Mouse (Mus musculus) frontal cortex, postnatal 36 days (tissue): ENCODE results near the gene Tmc6.
"Not testable (repeated sequence)": the region's sequence is repeated elsewhere in the genome, so short reads cannot be mapped to it uniquely, and the experiment has no call there.

Source experiments
- DNase-seq, 2 experiments: peaks; one replicate each; pipeline ENCODE4 v3.0.0; 2022; ENCODE audit warnings: low spot score in 2 of 2

The Tmc6 gene

DNA sequence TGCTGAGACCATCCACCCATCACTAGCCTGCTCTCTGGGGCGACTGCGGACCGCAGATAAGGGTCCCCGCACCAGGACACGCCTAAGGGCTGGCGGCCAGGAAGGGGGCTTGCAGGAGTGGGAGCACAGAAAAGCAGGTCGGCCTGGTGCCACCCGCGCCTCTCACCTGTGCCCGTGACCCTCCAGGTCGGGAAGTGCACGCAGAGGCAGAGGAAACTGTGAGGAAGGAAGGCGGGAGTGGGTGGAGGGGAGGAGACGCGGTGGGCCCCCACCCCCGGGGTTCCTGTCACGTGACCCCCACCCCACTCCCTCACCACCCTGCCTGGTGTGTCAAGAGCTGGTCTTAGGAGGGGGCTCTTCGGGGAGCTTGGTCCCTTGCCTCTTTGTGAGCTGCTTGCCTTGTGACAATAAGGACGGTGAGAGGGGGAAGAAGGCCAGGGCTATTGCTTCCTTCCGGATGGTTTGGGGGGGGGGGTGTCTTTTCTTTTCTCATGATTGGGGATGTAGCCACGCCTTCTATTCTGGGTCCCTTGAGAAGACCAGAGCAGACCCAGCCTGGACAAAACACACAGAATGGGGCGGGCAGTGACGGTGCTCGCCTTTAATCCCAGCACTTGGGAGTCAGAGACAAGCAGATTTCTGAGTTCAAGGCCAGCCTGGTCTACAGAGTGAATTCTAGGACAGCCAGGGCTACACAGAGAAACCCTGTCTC, at the start of gene Tmc6, which contains the start of gene Tmc8:
Gene Tmc6, minus strand, starts transcription at position 206 of the 712 bp plus-strand sequence.
Gene Tmc8, plus strand, starts transcription at position 84 of the 712 bp plus-strand sequence.
- DNase-seq = no peak

DNA sequence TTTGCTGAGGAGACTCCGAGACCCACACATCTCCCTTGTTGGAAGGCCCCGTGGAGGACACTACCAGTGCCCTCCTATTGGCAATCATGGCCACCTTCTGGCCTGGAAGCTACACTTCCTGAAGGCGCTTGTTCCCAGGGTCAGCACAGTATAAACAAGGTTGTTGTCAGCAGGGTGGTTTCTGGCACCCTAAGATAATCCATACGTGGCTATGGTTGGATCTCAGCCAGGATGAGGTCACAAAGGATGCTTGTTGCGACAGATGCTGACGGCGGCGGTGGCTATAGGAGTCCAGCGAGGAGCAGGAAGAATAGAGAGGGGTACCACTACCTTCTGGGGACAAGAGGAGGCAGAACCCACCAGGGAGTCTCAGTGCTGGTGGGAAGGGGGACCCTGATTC, 48.4 kb upstream of the Tmc6 start:
- no peak for DNase-seq

DNA sequence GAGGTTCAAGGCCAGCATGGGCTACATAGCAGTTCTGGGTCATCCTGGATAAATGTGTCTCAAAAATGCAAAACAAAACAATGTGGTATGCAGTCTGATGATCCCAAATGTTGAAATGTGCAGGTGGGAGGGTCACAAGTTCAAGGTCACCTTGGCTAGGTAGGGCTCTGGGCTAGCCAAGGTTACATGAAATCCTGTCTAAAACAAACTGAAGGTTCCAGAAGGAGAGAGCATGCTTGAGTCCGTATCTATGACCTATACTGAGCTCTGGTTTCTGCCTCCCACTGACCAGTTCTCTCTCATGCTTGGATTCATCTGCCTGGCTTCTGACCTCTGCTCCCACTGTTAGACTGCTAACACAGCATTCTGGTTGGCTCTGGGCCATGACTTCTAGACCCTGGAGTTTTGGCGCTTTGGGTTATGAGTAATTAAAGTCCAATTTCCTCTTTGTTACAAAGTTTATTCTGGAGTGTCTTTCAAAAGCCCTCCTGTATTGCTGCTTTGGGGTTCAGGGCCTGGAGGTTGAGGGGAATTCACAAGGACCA, 47.7 kb upstream of the Tmc6 start:
- no peak for DNase-seq

DNA sequence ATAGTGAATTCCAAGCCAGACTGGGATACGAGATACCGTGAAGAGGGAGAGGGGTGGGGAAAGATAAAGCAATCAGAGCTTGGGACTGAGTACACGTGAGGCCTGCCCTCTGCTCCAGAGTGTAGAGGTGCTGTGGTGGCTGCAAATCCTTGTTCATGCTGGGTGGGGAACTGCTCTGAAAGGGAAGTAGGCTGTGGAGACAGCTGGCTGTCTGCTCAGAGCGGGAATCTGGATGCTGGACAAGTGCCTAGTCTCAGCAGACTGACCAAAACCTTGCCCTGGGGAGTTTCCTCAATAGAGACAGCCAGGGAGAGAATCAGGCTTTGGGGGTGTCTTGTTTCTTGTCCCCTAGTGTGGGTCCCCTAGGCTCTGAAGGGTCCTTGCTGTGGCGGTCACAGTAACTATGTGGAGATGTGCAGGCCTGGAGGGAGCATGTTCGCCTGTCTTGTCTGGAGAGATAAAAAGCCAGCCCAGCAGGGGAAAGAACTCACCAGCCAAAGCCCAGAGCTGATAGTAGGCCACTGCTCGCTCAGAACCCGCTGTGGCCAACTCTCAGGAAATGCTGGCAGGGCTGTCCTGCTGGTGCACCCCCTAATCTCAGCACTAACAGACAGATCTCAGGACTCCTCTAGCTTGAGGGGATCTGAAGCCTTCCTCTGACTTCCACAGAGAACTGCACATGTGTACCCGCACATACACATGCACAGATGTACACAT, 47.0 kb upstream of the Tmc6 start:
- no peak for DNase-seq

DNA sequence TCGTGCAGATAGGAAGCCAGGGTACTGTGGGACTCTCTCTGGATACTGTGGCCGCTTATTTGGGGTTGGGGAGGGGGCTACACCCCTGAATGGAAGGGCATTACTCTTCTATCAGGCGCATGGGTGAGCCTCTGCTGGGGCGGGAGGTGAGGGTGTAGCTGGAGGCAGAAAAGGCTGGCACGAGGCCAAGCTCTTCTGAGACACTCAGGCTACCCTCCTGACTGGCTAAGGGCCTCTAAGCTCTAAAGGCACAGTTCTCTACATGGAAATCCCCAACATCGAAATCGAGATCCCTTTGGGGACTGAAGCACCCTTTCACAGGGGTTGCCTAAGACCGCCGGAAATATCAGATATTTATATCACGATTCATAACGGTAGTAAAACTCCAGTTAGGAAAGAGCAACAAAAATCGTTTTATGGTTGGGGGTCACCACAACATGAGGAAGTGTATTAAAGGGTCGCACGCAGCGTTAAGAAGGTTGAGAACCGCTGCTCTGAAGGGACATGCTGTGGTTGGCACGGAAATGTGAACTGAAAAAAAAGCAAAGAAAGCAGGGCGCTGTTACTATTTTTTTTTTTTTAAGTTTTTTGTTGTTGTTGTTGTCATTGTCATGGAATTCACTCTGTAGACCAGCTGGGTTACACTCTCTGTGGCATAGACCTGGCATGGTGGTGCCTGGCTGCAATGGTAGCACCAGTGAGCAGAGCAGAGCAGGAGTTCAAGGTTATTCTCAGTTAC, 46.3 kb upstream of the Tmc6 start:
- no peak for DNase-seq

DNA sequence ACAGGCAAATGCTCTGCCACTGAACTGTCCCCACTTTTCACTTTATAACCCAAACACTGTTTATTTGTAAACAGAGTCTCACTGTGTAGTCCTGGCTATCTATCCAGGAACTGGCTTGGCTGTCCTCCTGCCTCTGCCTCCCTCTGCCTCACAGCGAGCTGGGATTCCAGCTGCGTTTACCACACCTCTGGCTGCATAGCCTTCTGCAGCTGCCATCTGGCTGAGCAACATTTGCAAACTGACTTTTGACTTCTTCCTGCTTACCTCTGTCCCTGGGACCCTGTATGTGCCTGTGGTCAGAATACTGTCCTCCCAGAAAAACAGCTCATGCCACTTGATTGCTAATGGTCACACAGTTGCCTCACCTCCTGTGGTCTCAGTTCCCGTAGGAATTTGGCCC, 45.4 kb upstream of the Tmc6 start:
- no peak for DNase-seq

DNA sequence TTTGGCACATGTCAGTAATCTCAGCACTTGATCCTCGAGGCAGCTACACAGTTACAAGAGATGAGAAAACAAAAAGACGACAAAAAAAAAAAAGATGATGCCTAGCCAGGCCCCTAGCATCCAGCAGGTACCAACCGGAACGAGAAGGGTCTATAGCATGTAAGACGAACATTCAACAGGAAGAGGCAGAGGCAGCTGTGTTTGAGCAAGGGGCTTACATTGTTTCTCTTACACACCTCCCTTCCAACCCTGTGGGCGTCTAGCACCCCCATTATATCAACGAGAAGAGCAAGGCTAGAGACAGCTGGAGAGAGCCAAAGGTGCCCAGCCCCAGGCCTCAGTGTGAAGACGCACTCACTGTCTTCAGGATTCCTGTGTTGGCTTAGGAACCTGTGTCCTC, 44.9 kb upstream of the Tmc6 start:
- DNase-seq = no peak

DNA sequence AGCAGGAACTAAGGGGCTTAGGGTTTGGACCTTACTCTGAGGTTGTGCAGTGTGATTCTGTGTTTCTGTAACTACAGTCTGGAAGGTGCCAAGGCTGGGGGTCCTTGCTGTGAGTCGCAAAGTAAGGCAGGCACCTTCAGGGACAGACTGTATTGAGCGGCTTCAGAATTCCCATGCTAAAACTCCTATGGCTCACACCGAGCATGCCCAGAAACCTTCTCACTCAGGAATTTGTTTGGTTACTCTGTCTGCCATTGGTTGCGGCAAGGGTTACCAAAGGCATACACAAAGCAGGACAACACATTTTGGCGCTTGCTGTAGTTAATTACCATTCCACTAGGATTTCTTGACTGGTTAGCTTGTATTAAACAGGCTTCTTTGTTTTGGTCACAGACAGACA, 44.2 kb upstream of the Tmc6 start:
- no peak for DNase-seq

DNA sequence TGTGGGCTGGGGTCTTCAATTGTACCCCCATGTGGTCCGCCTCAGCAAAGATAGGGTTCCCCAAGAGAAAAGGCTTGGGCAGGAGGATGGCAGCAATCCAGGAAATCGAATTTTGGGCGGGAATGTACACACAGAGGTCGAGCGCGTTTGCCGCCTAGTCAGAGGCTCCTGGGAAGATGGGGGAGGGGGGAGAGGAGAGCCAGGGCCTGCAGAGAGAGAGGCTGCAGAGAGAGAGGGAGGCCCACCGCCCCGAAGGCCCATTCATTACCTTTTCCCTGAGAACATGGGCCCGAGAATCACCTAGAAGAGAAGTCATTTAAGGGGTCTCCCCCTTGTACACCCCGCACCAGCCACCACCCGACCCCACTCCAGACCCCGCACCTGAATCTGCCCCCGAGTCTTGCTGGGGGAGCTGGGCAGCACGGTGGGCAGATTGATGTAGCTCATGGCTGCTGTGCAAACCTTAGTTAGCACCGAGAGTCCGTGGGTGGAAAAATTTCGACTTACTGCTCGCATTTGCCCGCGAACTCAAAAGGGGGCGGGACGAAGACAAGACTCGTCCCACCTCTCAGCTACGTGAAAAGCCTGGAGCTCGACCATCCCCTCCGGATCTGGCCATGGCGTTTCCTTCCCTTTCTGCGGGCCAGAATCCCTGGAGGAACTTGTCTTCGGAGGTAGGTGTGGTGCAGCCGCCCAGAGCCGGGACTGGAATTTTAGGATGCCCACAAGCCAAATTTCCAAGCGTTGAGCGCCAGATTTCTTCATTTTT, 43.5 kb upstream of the Tmc6 start, which contains the start of the genes Afmid and Tk1:
Gene Afmid, plus strand, starts transcription at position 592 of the 769 bp plus-strand sequence.
Gene Tk1, minus strand, starts transcription at position 760 of the 769 bp plus-strand sequence.
- no peak for DNase-seq

DNA sequence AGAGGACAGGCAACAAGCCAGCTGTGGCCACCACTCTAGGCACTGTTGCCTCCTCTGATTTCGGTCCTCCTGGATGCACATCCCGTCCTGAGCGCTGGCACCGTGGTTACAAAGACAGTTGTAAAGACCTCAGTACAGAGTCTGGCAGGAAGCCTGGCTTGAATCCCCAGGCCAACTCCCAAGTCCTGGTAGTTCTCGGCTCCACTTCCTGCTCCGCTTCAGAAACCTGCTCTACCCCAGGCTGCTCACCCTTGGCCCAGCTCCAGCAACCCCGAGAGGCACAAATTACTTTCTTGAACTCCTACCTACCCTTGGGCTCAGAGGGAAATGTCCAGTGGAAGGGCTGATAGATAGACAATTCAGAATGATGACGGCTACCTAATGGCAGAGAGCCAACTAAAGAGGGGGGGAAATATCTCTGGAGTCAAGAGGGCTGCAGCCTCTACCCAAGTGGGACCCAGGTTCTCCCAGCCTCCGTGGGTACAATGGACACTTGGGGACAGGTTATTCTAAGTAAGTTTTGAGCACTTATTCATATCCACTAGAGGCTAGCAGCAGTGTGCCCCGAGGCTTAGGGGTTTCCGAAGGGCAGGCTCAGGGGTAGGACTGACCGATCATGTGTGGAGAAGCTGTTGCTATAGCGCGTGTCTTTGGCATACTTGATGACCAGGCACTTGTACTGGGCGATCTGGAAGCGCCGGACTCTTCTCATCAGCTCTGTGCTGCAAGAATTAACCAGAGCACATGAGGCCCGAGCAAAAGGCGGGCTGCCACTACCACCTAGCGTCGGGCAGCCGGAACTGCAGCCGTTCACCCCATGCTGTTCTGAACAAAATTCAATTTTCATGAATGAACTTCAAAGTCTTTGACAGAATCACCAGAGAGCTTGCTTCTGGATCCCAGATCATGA, 42.3 kb upstream of the Tmc6 start:
- peak; percentile 74 to 86 for DNase-seq

DNA sequence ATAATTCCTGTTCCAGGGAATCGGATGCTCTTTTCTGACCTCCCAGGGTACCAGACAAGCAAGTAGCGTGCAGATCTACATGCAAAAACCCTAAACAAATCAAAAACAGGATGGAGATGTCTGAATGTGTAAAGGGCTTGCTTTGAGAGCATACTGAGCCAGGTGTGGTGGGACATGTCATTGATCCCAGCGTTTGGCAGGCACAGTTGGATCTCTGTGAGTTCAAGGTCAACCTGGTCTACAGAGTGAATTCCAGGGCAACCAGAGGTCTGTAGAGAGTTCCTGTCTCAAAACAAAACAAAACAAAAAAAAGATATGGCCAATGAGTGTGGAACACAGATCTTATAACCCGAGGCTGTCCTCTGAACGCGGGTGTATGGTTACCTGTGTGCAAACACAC, 41.4 kb upstream of the Tmc6 start:
- no peak for DNase-seq

DNA sequence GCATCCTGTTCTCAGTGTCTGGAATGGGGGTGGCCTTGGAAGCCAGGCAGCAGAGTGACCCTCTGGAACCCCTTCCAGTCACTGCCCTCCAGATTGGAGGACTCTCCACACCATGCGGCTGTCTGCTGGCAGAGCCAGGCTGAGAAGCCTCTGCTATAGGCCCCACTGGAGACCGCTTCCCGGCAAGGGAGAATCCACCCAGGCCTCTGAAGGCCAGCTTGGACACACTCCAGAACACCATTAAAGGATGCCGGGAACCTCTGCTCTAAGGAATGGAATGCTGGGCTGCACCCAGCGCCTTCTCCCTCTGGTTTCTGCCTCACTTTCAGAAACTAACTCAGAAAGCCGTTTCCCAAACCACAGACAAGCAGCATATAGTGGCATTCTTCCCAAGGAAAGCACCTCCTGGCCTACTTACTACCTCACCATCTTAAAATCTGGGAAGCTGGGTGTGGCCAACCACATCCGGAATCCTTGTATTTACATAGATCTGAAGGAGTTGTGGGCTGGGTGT, 40.8 kb upstream of the Tmc6 start:
- DNase-seq = no peak

DNA sequence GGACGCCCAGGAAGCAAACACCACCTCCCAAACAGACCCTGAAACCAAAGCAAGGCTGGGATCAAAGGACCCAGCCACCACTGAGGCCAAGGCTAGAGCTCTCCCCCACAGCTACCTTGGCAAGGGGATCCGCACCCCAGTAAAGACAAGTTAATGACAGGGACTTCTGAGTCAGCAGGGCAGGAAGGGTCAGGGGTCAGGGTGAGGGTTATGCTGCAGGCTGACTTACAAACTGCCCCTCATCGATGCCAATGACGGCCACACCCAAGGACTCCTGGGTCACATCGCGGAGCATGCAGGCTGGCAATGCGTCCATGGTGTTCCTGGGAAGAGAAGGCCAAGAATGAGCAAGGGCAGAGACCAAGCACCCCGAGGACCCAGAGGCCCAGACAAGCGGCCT, 39.9 kb upstream of the Tmc6 start:
- DNase-seq = no peak

DNA sequence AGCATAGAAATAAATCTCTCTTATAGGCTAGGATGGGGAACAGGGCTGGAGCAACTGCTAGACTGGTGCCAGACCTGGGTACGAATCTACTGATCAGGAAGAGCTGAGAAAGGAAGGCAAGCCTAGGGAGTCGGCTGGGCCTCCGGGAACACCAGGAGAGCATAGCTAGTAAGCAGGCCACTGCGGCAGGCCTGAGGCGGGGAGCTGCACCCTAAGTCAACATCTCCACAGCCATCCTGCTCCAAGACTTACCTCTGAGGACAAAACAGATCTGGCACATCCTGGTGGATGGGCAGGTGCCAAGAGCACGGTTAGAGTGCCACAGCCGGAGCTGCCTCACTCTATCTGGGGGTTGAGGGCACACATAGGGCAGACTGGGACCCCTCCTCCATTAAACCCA, 38.2 kb upstream of the Tmc6 start:
- no peak for DNase-seq

DNA sequence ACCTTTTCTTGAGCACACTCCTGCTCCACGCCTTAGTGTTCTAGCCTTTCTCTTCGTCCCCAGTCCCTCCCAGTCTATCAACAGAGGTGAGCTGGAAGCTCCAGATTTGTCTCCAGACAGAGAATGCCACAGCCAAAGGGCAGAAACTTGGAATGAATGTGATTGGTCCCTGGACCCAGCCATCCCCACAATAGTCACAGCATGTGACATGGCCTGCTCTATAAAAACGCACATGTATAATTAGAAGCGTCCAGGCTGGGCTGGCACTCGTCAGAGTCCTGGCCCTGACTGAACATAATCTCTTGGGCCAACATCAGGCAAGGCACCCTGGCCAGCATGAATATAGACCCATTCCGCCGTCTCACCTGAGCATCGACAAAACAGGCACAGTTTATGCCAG, 37.1 kb upstream of the Tmc6 start:
- no peak for DNase-seq

DNA sequence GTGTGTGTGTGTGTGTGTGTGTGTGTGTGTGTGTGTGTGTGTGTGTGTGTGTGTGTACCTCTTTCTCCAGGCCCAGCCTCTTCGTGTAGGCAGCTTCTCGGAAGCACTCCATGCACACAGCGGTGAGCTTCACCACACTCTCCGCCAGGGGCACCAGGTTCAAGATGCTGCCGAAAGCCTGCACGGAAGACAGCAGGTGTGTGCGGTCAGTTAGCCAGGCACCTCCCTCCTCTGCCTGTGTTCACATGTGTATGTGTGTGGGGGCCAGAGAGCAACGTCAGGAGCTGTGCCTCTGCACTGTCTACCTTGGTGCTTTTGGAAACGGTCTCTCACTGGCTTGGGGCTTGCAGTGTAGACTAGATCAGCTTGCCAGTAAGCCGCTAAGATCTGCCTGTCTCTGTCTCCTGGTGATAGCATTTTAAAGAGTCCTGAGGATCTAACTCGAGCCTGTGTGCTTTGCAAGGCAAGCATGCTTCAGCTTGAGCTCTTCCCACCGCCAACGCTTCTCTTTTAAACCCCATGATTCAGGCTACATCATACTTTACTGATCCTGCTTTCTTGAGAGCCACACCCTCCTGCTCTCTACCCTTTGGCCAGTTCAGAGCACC, 34.5 kb upstream of the Tmc6 start:
- no peak for DNase-seq

DNA sequence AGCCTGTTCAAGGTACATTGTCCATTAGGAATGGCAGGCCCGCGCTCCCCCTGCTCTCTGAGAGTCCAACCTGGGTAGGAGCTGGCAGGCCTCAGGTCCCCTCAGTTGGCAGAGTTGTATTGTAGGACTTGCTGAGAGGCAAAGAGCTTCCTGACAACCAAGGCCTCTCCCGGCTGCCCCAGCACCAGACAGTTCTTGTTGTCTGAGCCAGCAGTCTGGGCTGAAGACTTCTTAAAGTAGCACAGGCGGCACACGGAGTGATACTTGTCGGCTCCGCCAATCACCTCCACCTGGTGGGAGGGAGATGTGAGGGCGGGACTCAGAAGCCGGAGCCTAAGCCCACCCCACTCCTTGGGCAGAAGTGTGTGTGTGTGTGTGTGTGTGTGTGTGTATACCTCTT, 33.9 kb upstream of the Tmc6 start:
- DNase-seq = not testable (repeated sequence)

DNA sequence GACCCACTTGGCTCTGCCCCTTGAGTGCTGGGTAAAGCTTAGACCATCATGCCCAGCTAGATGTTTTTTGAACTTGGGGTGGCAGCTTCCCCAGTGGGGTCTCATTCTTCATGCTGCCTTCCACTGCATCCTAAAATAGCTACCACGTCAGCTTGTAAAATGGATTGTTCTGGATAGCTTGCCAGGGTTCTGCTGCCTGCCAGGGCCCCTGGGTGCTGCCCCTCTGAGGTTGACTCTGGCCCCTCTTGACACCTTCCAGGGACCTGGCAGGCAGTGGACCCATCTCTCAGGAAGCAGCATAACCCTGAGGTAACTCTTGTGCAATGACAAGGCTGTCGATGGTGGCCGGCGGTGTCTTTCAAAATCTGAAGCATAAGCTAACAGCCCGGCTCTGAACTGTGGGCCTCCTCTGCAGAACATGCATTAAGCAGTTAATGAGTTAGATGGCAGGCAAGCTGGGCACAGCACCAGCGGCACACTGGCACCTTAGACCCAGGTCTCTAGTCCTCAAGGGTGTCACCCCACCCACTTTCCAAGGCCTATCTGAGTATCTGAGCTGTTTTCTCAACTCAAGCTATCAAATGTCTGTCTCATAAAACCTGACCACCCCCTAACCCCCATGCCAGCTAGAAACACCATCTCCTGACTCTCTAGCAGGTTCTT, 32.8 kb upstream of the Tmc6 start:
- no peak for DNase-seq

DNA sequence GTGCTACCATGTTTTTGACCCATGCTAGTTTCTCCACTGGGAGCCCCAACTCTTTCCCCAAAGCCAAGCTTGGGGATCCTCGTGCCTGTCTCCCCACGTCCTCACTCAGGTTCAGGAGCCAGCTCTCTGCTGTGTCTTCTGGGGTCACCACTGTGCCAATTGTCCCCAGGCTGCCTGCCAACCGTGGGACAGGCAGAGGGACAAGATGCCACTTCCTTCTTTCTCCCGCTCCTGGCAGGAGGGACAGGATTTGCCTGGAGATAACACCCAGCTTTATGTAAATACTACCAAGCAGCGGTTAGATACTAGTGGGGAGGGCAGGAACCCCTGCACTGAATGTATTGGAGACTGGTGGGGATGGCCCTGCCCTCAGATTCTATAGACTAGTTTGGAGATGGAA, 31.9 kb upstream of the Tmc6 start:
- no peak for DNase-seq
